Mouse (Mus musculus) megakaryocyte, embryonic 14.5 days (primary cell): ENCODE data around the gene Cnfn. TPM values are rescaled to one million over a fixed set of nuclear protein-coding genes. Genes with fewer than 3 reads are reported as not detected.
"Not testable (repeated sequence)": the region's sequence is repeated elsewhere in the genome, so short reads cannot be mapped to it uniquely, and the experiment has no call there.

ENCODE experiments used
- H3K27me3 ChIP-seq: replicated peaks from 2 replicates; pipeline ENCODE3; 2012; ENCODE audit warnings: inconsistent platforms
- H3K36me3 ChIP-seq: replicated peaks from 2 replicates; pipeline ENCODE3; 2012; ENCODE audit warnings: low read length, inconsistent platforms, mixed read lengths
- H3K4me1 ChIP-seq: 2 replicates; pipeline ENCODE4 v1.6.1; 2012; ENCODE audit warnings: inconsistent platforms
- H3K4me3 ChIP-seq: replicated peaks from 2 replicates; pipeline ENCODE3; 2012; ENCODE audit warnings: moderate library complexity, mild to moderate bottlenecking, inconsistent platforms
- H3K9me3 ChIP-seq: 2 replicates; pipeline ENCODE4 v1.6.1; 2012; ENCODE audit warnings: inconsistent platforms
- FLI1 ChIP-seq: IDR thresholded peaks from 2 replicates; pipeline ENCODE4 v1.6.1; 2012; ENCODE audit warnings: low read length, inconsistent platforms, mixed read lengths
- GATA1 ChIP-seq: IDR thresholded peaks from 3 replicates; pipeline ENCODE4 v1.6.1; 2012; ENCODE audit warnings: mixed read lengths, low read length, inconsistent platforms, borderline replicate concordance
- polyA plus RNA-seq: library from polyadenylated mRNA; stranded (reverse); fragments of >175 nt; gene quantifications from 2 replicates; pipeline ENCODE4 v1.2.3, GENCODE M21; 2012; ENCODE audit warnings: low replicate concordance; ENCODE audit not compliant: insufficient read depth

The Cnfn gene
- polyA plus RNA-seq, result not detected in 2 replicates

- no peak for TF ChIP-seq GATA1
- TF ChIP-seq FLI1, result no peak
- Histone ChIP-seq H3K27me3 (peaks cover 77% of the 10 kb centered on the region), H3K9me3 (no peaks in the 10 kb centered on the region), H3K4me1 (peaks cover 13% of the 10 kb centered on the region; the same call in 1 of the 2 replicates), H3K4me3 (peak within 1 kb of the TSS; percentile 33), H3K36me3 (peaks cover 3% of the 10 kb centered on the region)
Observed at GRCm38 (mm10) chr7:25369058-25369749, at the start of gene Cnfn. TSS of gene Cnfn (minus strand) at chr7:25369724.

- Histone ChIP-seq H3K36me3 (no peaks in the 10 kb centered on the region), H3K4me1 (peaks cover 26% of the 10 kb centered on the region), H3K27me3 (peaks cover 13% of the 10 kb centered on the region), H3K4me3 (no peak overlapping the region), H3K9me3 (no peaks in the 10 kb centered on the region)
- TF ChIP-seq GATA1 (no peak), FLI1 (no peak)
Observed at GRCm38 (mm10) chr7:25417597-25417996, 48.1 kb upstream of the Cnfn start.

- Histone ChIP-seq H3K36me3 (no peaks in the 10 kb centered on the region), H3K9me3 (no peaks in the 10 kb centered on the region), H3K4me3 (no peak within 1 kb of the TSS), H3K4me1 (peaks cover 15% of the 10 kb centered on the region), H3K27me3 (peaks cover 20% of the 10 kb centered on the region)
- TF ChIP-seq GATA1 (no peak), FLI1 (no peak)
Observed at GRCm38 (mm10) chr7:25412833-25413441, 43.4 kb upstream of the Cnfn start, which contains the start of gene Cxcl17. TSS of gene Cxcl17 (minus strand) at chr7:25412886.

DNA sequence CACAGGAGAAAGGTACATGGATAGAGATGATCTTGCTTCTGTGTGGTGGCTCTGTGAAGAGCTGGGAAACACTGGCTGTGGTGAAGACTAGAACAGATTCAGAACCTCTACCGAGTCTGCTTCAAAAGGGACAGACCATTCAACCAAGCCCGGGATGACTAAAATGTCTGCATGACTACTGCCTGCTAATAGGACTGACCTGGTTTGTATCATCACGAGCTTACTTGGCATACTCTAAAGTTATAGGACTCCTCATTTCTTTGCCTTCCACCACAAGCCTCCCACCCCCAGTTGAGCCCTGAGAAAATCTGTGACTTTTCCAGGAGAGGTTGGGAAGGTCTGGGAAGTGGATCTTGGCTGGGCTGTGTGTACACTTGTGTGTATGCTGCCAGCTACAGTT is 42.3 kb upstream of the Cnfn start:
- Histone ChIP-seq H3K4me1 (peaks cover 15% of the 10 kb centered on the region), H3K4me3 (no peak overlapping the region), H3K36me3 (no peaks in the 10 kb centered on the region), H3K27me3 (peaks cover 20% of the 10 kb centered on the region), H3K9me3 (no peaks in the 10 kb centered on the region)
- no peak for TF ChIP-seq FLI1
- TF ChIP-seq GATA1, result no peak

GRCm38 (mm10) chr7:25410969-25411615 is 41.6 kb upstream of the Cnfn start:
- Histone ChIP-seq H3K4me3 (no peak overlapping the region), H3K4me1 (peaks cover 15% of the 10 kb centered on the region), H3K36me3 (no peaks in the 10 kb centered on the region), H3K27me3 (peaks cover 17% of the 10 kb centered on the region), H3K9me3 (no peaks in the 10 kb centered on the region)
- TF ChIP-seq FLI1, result no peak
- no peak for TF ChIP-seq GATA1

DNA sequence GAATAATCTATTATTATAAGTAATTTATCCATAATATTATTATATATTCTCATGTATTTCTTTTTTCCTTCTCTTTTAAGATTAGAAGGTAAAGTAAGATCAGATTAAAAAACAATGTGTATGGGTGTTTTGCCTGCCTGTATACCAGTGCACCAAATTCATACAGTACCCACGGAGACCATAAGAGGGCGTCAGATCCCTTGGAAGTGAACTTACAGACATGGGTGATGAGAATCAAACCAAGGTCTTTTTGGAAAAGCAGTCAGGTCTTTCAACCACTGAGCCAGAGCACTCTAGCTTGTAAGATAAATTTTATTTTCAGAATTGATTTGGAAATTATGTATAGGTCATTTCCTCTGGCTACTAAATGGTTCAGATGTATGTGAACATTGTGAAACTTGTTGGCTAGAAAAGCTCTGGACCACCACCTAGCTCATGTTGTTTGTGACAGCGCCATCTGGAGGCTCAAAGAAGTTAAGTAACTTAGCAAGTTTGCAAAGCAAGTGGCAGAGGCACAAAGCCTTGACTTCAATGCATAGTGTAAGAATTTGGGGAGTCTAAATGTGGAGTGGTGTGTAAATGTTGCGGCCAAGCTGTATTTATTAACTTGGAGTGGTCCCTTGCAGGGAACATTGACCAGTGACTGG is 39.7 kb upstream of the Cnfn start:
- Histone ChIP-seq H3K27me3 (peaks cover 13% of the 10 kb centered on the region), H3K36me3 (no peaks in the 10 kb centered on the region), H3K4me3 (no peak overlapping the region), H3K4me1 (peaks cover 15% of the 10 kb centered on the region), H3K9me3 (no peaks in the 10 kb centered on the region)
- TF ChIP-seq GATA1 (no peak), FLI1 (no peak)

DNA sequence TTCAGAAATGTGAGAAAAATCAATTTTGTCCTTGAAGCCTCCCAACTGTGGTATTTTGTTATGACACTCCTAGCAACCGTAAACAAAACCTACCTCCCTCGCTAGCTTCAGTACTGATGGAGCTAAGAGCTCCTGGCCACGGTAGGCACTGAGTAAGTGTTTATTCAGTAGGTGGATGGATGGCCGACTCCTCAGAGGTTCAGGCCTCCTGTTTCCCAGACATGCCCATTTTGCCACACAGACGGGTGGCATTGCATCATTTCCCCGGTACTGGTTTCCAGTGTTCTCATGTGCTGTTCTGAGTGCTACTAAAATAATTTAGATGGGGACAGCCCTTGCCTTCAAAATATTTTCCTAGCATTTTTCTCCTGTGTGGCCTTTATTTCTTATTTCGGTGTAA is 36.9 kb upstream of the Cnfn start:
- Histone ChIP-seq H3K4me3 (no peak overlapping the region), H3K27me3 (peaks cover 9% of the 10 kb centered on the region), H3K9me3 (no peaks in the 10 kb centered on the region), H3K36me3 (no peaks in the 10 kb centered on the region), H3K4me1 (peaks cover 17% of the 10 kb centered on the region)
- TF ChIP-seq GATA1 (no peak), FLI1 (no peak)

- TF ChIP-seq FLI1, result no peak
- peaks cover 17% of the 10 kb centered on the region for H3K4me1 ChIP-seq
- H3K27me3 ChIP-seq, result peaks cover 3% of the 10 kb centered on the region
- no peak overlapping the region for H3K4me3 ChIP-seq
- no peaks in the 10 kb centered on the region for H3K9me3 ChIP-seq
- H3K36me3 ChIP-seq, result no peaks in the 10 kb centered on the region
Observed at GRCm38 (mm10) chr7:25402671-25403101, 33.2 kb upstream of the Cnfn start.

- TF ChIP-seq FLI1 (no peak), GATA1 (no peak)
- Histone ChIP-seq H3K36me3 (no peaks in the 10 kb centered on the region), H3K4me3 (no peak overlapping the region), H3K4me1 (peaks cover 17% of the 10 kb centered on the region), H3K27me3 (peaks cover 3% of the 10 kb centered on the region), H3K9me3 (no peaks in the 10 kb centered on the region)
Observed at GRCm38 (mm10) chr7:25401986-25402385, 32.5 kb upstream of the Cnfn start.

DNA sequence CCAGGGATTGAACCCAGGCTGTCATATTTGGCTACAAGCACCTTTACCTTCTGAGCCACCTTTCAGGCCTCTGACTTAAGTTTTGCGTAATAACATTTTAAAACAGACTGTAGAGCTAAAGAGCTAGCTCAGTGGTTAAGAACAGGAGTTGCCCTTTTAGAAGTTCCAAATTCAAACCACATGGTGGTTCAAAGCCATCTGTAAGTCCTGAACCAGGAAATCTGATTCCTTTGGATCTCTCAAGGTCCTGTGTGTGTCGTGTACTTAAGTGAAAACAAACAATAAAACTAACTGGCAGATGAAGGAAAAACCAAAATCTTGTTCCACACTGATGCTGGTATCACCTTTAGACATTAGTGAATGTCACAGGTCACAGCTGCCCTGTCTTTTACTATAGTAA is 32.0 kb upstream of the Cnfn start:
- Histone ChIP-seq H3K9me3 (no peaks in the 10 kb centered on the region), H3K4me3 (no peak overlapping the region), H3K36me3 (no peaks in the 10 kb centered on the region), H3K4me1 (peaks cover 20% of the 10 kb centered on the region), H3K27me3 (peaks cover 3% of the 10 kb centered on the region)
- TF ChIP-seq FLI1 (no peak), GATA1 (no peak)

- H3K27me3 ChIP-seq, H3K4me3 ChIP-seq, H3K9me3 ChIP-seq, H3K36me3 ChIP-seq: not testable (repeated sequence)
- H3K4me1 ChIP-seq, result peaks cover 35% of the 10 kb centered on the region
Observed at GRCm38 (mm10) chr7:25399028-25399427, 29.5 kb upstream of the Cnfn start.
